Mouse (Mus musculus): ENCODE results near the gene Olfr1502.

DNA sequence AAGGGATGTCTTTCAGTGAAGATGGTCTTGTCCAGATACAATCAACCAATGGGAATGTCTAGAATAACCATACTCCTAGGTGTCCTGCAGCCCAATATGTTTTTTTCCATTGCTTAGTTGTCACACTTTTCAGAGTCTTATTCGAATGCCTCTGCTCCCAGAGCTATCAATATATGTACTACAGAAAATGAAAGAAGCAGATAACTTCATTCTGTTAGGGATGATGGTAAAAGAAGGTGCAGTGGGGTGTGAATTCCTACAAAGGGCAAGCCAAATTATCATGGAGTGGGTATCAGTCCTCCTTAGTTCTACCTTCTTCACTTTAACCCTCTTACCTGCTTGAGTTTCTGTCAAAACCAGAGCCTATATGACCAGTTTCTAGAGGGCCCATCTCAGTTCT, 36.2 kb downstream of the Olfr1502 start, which contains the start of gene Olfr1504:
- TF ChIP-seq CTCF (IDR thresholded peaks at IDR 0.05) (no peak), EP300 (IDR thresholded peaks at IDR 0.05) (no peak)
